Mouse (Mus musculus): ENCODE results near the gene Ankrd13d. TPM values are rescaled to one million over a fixed set of nuclear protein-coding genes. Genes with fewer than 3 reads are reported as not detected.
A peak's percentile ranks its signal among the peaks of the same experiment; 100 is the strongest.

The Ankrd13d gene
- total RNA-seq, 2 experiments from 2014 or later = 2.4 to 2.8 TPM

DNA sequence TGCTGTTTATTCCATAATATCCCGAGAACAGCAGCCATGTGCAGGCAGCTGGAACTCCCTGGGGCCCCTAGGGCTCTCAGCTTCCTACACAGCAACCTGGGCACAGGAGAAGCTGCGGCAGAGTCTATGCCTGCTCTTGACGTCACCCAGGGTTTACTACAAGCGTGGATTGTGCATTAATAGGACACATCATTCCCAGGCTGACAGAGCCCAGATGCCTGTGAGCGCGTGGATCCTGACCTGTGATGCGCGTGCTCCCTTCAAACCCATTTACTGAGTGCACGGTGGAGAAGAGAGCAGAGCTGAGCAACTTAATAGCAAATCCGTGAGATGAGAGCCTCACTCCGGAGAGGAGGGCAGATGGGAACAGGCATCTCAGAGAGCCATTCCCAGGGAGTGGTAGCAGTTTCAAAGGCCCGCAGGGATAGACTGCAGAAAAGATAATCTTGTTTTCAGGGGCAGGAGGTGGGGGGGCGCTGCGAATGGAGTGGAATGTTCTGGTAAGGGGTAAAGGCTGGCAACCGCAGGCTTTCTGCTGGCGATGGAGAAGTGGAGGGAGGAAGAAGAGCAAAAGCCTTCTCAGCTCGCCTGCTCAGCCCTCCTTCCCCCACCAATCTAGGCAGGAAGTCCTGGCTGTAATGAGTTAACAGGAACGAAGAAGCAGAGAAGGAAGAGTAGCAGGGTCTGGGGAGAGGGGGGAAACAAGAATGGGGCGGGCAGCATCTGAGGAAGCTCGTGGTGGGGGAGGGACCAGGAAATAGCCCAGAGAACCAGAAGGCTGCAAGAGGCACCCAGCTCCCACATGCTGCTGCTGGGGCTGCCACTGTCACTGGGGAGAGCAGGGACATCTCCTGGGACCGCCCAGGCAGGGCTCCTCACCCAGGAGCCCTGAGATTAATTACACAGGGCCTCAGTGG lies 19.1 kb upstream of the Ankrd13d start:
- DNase-seq = peak; percentile 25 to 59

DNA sequence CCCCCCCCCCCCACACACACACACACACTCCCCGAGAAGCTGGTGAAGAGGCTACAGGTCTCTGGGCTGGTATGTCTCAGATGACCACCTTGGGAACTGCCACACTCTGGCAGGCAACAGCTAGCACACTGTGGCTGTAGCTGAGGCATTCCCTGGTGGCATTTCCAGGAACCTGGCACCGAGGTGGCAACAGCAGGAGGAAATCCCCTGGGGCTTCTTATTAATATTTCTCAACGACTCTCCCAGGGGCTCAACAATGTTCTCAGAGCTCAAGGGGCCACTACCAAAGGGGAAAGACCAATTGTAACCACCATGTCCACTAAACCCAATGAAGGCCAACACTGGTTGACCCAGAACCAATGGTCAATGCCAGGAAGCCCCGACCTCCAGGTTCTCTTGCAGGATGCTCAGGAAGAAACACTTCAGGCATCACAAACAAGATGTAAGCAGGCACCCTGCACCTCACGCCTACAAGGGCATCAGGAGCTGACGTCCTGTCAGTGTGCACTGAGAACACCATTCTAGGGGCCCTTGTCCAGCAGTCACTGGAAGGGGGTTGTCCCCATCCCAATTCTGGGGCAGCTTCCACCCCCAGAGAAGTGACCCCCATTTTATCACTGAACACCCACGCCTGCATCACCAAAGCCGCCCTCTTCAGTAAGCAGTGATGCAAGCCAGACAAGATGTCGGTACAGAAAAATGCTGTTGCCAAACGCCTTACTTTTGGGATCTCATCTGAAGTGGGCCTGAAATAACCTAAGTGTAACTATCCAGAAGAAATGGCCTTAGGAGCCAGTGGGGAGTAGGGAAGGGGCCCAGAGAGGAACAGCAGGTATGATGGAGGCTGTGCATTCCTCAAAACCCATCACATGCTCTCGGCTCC lies 18.2 kb upstream of the Ankrd13d start:
- no peak for DNase-seq

DNA sequence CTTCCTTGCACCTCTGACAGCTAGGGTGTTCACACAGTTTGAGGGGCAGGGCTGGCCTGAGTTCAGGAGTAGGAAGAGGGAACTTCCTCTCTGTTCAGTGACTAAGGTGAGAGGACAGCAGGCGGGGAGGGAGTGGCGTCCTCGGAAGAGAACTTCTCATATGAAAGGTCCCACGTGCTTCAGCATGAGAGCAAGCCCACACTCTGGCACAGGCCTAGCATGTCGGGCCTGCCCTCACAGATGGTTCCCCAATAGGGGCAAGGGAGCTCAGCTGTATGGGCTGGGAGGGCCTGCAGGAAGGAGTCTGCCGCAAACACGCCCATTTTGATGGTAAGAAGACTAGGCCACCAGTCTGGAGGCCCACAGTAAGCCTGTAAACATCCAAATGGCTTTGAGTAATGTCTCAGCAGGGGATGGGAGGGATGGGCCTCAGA lies 17.4 kb upstream of the Ankrd13d start:
- DNase-seq = peak in 1 of 2 experiments; percentile 39

DNA sequence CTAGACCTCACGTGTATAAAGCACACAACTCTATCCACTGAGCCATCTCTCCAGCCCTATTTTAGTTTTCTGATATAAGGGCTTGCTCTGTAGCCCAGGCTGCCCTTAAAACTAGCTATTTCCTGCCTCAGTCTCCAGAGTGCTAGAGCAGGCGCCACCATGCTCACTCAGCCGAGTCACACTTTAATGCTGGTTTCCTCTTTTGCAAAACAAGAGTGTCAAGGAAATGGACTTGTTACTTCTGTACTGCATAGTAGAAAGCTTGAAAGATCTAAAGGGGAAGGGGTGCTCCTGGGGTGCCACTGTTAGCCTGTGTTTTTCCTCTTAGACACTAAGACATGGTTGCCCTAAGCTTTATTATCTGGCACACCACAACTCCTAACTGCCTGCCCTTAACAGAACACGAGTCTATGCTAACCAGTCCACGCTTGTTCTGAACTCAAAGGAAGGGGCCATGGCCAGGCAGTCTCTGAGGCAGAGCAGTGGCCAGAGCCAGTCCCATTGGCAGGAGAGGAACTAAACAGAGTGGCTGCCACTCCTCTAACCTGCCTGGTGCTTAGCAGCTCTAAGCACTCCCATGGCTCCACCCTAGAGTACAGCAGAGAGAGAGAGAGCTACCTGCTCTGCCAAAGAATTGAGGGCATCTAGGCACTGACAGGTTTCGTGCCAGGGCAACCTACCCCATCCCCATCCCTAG lies 16.8 kb upstream of the Ankrd13d start:
- no peak for DNase-seq

DNA sequence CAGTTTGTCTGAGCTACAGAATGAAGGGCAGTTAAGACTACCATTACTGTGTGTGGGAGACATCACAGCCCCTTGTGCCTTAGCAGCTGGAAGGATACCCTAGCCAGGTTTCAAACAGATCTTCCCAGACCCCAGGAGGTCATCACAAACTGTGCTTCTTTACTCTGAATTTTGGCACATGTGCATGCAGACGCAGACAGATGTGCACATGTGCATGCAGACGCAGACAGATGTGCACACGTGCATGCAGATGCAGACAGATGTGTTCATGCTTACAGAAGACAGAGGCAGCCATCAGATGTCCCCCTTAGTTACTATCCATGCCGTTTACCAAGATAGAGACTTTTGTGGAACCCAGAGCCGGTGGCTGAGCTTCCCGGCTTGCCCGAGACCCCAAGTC lies 16.2 kb upstream of the Ankrd13d start:
- DNase-seq = no peak

DNA sequence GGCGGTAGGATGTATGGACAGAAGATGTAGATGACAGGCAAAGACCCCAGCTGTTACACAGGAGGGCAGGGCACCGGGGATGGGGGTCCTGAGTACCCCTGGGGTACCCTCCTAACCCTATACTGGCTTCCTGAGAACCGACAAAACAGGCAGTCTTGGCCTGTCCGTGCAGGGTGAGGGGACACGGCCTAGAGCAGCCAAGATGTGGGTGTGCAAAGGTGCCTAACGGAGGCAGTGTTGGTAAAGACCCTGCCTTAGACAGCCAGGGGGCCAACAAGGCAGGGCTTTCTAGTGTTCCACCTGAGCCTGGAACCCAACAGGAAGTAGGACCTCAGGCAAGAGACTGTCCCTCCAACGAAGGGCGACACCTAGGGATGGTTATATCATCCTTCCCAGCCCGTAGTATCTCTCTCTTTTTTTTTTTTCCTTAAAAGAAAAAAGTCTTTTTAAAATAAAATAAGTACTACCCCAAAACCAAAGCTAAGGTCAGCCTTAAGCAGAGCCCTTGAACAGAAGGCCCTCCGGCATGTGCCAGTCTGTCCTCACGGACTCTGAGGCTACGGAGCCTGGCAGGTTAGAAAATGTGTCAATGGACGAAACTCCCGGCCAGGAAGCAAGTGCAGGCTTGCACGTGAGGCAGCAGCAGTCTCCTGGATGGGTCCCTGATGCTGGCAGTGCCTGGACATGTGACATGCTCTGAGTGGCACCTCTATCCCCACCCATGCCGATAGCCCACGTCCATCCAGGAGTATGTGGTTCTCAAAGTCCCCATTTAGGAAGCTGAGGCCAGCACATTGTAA lies 15.6 kb upstream of the Ankrd13d start:
- DNase-seq = no peak

DNA sequence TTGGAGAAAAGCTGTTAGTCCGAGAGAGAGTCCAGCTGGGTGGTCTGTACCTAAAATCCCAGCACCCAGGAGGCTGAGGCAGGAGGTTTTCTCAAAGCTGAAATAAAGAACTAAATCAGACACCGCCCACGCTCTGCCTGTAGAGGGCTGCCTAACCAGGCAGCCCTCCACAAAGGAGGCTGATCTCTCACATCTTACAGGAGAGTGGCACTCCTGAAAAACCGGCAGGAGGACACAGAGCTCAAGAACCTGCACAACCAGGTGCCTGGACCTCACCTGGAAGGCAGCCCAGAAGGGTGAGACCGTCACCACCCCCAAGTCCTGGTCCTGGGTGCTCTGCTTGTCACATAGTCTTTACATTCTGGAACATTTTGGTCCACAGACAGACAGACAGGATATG lies 14.9 kb upstream of the Ankrd13d start:
- DNase-seq = no peak

DNA sequence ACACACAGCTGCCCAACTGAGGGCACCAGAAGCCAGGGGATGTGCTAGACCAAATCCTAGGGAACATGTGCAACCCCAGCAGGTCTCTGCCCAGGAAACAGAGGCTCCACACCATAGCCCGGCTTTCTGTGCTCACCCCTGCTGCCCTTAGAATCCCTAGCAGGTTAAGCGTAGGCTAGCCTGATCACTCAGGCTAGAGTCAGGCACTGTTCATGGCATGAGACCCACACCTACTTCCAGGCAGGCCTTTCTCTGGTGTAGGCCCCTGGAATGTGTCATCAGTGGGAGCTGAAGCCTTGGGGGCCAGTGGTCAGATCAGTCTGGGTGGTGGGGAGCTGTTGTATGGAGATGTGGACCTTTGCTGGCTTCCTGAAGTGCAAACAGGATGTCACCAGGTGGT lies 13.7 kb upstream of the Ankrd13d start:
- DNase-seq = no peak

DNA sequence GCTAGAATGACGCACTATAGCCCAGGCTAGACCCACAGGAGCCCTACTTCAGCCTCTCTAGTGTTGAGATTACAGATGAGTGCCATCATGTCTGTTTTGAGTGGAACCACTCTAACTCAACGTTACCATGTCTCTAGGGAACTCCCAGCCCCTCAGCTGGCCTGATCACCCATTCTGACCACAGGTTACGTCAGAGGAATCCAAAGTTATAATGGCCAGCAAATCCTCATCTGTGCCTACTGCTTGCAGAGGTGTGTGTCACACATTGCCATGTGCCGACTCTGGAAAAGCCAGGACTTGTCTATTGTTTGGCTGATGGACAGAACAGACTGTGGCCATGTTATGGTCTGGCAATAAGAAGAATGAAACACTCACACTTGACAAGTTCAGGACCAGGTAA lies 12.5 kb upstream of the Ankrd13d start:
- DNase-seq = no peak

DNA sequence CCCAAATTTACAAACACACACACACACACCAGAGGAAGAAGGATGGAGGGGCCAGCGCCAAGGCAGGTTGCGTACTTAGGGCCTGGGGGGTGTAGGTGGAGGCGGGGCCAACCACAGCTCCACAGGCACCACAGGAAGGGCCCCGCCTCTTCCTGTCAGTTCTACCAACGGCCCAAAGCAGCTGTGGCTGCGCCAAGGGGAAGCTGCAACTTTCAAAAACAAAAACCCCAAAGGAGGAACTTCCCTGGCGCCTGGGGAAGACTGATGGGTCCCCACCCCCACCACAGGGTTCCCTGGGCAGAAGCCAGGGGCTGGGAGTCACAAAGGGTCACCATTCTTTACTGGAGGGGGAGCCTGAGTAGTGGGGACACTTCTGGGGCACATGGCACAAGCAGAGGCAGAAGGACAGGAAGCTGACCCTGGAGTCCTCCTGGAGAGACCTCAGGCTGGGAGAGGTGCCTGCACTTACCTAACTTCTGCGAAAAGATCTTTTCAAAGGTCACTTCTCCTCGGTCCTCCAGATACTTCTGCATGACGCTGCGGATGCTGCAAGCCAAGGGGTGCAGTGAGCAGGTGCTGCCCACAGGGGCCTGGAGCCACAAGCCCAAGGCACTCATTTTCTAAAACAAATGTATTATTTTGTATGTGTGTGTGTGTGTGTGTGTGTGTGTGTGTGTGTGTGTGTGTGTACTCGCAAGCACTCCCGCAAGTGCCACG lies 11.6 kb upstream of the Ankrd13d start:
- DNase-seq = peak; percentile 50 to 78

DNA sequence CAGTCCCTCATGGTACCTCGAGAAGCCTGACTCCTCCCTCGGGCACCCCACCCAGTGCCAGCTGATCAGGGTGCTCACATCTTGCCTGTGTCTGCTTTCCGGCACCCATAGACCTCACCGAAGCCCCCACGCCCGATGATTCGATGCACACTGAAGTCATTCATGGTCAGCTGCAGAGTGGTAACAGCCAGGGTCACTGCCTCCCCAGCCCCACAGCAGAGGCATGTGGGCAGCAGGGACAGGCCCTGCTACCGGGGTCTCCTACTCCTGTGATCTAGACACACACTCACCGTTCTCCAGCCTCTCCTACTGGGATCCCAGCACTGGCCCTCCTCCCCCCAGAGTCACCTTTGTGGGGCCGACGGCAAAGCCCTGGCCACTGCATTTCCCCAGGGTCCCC lies 8.2 kb upstream of the Ankrd13d start:
- DNase-seq = no peak

DNA sequence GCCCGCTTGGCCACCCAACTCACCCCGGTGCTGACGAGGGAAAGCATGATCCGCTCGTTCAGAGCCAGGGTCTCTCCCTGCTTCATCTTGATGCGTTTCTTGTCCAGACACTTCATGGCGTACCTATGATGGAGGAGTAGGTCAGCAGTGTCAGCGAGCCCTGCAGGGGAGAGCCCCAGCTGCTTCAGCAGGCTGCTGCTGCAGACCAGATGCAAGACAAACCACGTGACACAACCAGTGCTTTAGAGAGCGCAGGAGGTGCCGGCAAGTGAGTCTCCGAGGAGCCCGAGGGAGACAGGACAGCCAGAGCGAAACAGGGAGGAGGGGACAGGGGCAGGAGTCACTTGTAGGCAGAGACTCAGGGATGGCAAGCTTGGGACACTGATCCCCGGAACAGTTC lies 7.8 kb upstream of the Ankrd13d start:
- DNase-seq = no peak

DNA sequence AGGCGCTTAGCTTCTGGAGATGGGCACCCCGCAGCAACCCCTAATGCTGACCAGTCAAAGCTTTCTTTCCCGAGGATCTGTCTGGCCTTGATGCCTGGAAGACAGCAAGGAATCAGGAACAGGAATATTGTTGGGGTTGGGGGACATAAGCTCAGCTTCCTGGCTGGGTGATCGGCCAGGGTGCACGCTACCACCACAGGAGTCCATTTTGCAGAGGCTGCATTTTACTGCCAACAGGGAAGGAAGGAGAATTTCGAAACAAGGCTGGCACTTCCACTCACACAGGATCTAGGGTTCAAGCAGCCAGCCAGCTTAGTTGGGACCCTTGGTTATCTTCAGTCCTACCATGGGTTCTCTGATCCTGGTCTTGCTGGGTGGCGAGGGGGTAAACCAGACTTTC lies 716 bp upstream of the Ankrd13d start:
- no peak for DNase-seq

DNA sequence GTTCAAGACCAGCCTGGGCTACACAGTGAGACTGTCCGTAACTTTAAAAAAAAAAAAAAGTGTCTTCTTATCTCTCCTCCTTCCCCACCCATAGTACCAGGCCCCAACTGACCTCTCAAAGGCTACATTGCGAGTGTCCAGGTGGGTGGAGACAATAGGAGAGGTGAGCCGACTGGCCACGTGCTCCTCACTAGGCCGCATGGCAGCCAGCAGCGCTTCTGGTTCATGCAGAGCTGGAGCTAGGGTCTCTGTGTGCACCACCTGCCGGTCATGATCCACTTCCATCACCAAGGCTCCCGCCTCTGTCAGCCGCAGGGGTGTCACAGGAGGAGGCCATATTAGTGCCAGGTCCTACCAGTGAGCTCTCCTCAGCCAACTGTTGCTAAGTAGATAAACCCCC lies 2.5 kb downstream of the Ankrd13d start:
- DNase-seq = no peak

DNA sequence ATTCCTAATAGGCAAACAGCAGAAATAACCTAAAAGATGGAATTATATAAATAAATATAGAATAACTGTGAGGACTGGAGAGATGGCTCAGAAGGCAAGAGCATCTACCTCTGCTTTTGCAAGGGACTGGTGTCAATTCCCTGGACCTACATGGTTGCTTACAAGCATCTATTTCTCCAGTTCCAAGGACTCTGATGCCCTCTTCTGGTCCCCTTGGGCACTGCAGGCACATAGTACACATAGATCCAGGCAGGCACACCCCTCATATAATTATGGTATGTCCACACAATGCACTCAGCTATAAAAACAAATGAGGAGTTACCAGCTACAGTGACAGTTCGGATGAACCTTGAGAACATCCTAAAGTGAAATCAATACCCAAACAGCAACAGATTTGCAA lies 3.5 kb downstream of the Ankrd13d start:
- no peak for DNase-seq

DNA sequence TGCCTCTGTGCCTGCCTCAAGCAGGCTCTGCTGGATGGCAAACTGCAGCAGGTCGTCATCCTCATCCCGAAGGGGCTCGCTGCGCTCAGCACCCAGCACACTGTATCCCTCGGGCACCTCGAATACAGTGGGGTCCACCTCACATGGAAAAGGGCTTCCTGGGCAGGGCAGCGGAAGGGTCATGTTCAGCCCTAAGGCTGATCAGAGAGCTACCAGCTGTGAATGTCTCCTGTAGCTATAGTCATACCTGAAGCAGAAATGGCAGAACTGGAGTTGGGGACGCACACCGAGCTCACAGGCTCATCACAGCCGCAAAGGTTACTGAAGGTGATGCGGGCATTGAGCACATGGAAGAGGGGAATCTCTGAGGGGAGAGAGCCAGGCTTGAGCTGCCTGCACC lies 12.0 kb downstream of the Ankrd13d start:
- DNase-seq = no peak

DNA sequence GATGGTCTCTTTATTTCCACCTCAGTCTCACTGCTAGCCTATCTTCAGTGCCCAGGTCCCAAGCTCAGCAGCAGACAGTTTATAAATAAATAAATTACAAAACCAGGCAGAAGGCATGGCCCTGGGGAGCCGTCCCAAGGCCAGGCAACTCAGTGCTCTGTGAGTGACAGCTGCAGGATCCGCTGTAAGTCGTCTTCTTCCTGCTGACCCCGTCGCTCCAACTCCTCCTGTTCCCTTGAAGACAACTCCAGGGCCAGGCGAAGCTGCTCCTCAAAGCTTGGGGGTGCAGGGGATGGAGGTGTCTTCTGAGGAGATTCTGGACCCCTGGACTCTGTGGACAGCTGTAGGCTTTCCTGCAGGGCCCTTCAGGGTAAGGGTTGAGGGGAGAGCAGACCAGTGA lies 12.8 kb downstream of the Ankrd13d start:
- DNase-seq = peak; percentile 63 to 67

DNA sequence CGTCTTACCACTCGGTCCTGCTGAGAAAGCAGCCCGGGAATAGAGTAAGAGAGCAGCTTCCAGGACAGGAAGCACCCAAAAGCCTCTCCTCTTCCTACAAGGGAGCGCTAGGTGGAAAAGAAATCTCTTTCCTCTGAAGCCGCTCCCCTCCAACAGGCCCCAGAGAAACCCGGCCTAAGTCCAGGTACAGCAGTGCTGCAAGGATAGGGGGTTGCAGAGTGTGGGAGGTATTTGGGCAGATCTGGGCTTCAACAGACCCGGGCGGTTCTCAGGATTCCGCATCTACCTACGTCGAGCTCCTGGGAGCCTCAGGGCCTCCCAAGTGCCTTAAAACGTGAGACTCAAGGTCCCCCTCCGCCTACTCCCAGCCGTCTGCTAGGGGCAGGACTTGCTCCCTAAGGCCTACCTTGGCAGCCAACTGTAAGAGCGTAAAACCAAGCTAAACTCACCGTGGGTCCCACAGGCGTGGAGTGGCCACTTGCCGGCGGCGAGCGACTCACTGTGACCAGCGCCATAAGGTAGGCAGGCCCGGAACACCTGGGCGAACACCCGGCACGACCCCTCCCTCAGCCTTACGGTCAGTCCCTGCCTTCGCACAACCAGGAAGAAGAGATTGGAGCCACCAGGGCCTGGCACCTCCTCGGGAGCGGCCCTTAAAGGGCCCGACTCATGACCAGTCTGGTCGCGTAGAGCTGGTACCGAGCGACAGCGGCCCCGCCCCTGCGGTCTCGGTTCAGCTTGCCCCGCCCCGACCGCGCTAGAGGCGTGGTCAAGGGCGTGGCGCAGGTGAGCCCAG lies 14.2 kb downstream of the Ankrd13d start, which contains the start of gene Ssh3:
Gene Ssh3 (minus strand): TSS at position 615 of the 796 bp plus-strand sequence.
- DNase-seq = peak; percentile 87 to 90

DNA sequence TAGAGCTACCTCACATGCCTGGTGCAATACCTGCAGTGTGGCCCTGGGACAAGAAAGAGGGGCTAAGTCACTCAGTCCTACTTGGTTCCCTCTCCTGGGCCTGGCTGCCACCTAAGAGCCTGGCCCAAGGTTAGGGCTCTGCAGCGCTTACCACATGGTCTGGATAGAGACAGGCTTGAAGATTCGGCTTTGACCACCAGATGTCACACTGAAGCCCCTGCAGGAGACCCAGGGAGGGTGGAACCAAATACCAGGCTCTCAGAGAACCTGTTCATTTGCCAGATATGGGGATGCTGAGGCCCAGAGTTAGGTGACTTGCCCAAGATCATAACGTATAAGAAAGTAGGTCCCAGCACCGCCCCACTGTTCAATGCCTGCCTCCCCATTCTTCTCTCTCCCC lies 17.0 kb downstream of the Ankrd13d start:
- DNase-seq = no peak
